Mouse (Mus musculus): ENCODE data around the gene Ganc. TPM values are rescaled to one million over a fixed set of nuclear protein-coding genes. Genes with fewer than 3 reads are reported as not detected.

Ganc gene
- polyA plus RNA-seq, 1 experiment from 2014 or later = 7.2 TPM

DNA sequence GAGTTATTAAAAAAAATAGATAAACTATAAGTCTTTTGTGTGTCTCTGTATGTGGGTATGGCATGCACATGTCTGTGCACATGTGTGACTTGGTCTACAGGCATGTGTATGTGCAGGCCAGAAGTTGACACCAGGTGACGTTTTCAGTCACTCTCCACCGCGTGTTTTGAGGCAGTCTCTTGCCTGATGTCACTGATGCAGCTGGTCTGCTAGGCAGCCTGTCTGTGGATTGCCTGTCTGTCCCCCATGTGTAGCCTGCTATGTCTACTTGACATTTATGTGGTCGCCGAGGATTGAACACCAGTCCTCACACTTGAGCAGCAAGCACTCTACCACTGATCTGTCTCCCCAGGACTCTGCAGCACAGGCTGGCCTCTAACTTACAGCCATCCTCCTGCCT, 20.7 kb downstream of the Ganc start:
- no peaks in the 10 kb centered on the region for H3K36me3 ChIP-seq (ENCODE audit: control insufficient read depth, insufficient read depth)
- no peak for ATAC-seq (ENCODE audit: low read depth)
- no peaks in the 10 kb centered on the region for H3K27me3 ChIP-seq (ENCODE audit: control insufficient read depth, insufficient read depth, low read depth, low read length)
- H3K4me1 ChIP-seq (ENCODE audit: control insufficient read depth, low read depth, low read length) = no peaks in the 10 kb centered on the region; the same call in 1 of the 2 replicates
- H3K4me2 ChIP-seq (ENCODE audit: low read depth, low read length) = no peak overlapping the region
- H3K9ac ChIP-seq (ENCODE audit: low read depth, low read length) = no peak overlapping the region
- 81% methylated on average over 5 of the region's 5 CpGs for WGBS (ENCODE audit: insufficient replicate concordance)
- H3K4me3 ChIP-seq (ENCODE audit: low read depth, low read length) = no peak overlapping the region
- H3K9me3 ChIP-seq (replicated peaks; ENCODE audit: control insufficient read depth, low read length) = no peaks in the 10 kb centered on the region
- no peak overlapping the region for H3K27ac ChIP-seq (ENCODE audit: low read length)

DNA sequence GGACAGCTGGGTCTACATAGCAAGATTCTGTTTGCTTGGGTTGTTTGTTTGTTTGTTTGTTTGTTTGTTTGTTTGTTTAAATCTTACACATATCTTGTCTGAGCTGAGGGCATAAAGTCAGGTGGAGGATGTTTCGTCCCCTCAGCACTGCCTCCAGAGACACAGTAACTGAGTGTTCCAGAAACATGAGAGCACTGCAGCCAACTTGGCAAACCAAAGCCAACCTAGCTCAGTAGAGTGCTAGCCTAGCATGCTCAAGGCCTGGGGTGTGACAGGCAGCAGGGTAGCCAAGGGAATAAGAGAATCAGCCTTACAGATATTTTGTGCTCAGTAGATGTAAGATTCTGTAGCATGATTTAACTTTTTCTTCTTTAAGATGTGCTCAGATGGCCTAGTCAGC, 40.8 kb downstream of the Ganc start:
- 90% methylated on average over 1 of the region's 1 CpGs for whole genome bisulfite sequencing (ENCODE audit: insufficient replicate concordance)
- H3K9ac ChIP-seq (ENCODE audit: low read depth, low read length) = no peak overlapping the region
- no peak for ATAC-seq (ENCODE audit: low read depth)
- no peak overlapping the region for H3K4me2 ChIP-seq (ENCODE audit: low read depth, low read length)
- no peak overlapping the region for H3K4me3 ChIP-seq (ENCODE audit: low read depth, low read length)
- peaks cover 14% of the 10 kb centered on the region for H3K4me1 ChIP-seq (ENCODE audit: control insufficient read depth, low read depth, low read length)
- H3K27me3 ChIP-seq (ENCODE audit: control insufficient read depth, insufficient read depth, low read depth, low read length) = no peaks in the 10 kb centered on the region
- H3K9me3 ChIP-seq (replicated peaks; ENCODE audit: control insufficient read depth, low read length) = no peaks in the 10 kb centered on the region
- H3K36me3 ChIP-seq (ENCODE audit: control insufficient read depth, insufficient read depth) = no peaks in the 10 kb centered on the region
- no peak overlapping the region for H3K27ac ChIP-seq (ENCODE audit: low read length)

DNA sequence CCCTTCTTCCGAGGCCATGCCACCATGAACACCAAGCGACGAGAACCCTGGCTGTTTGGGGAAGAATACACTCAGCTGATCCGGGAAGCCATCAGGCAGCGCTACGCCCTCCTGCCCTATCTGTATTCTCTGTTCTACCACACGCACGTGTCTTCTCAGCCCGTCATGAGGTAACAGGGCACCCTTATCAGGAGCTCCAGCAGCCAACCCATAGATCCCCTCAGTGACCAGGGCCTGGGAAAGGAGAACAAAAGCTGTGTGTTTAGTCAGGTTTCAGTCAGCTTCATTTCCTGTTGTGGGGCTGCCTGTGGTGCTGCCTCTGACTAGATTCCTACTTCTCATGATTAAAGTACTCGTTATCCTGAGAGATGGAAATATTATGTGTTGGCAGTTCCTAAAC, 42.7 kb downstream of the Ganc start:
- 4% methylated on average over 10 of the region's 10 CpGs for WGBS (ENCODE audit: insufficient replicate concordance)
- no peak overlapping the region for H3K9ac ChIP-seq (ENCODE audit: low read depth, low read length)
- peak overlapping the region; percentile 31 for H3K27ac ChIP-seq (ENCODE audit: low read length)
- H3K4me2 ChIP-seq (ENCODE audit: low read depth, low read length) = peak overlapping the region; percentile 34; the same call in 1 of the 2 replicates
- peak; percentile 99 for ATAC-seq (ENCODE audit: low read depth)
- peaks cover 14% of the 10 kb centered on the region for H3K4me1 ChIP-seq (ENCODE audit: control insufficient read depth, low read depth, low read length)
- no peak overlapping the region for H3K4me3 ChIP-seq (ENCODE audit: low read depth, low read length)
- no peaks in the 10 kb centered on the region for H3K9me3 ChIP-seq (replicated peaks; ENCODE audit: control insufficient read depth, low read length)
- no peaks in the 10 kb centered on the region for H3K36me3 ChIP-seq (ENCODE audit: control insufficient read depth, insufficient read depth)
- H3K27me3 ChIP-seq (ENCODE audit: control insufficient read depth, insufficient read depth, low read depth, low read length) = no peaks in the 10 kb centered on the region

DNA sequence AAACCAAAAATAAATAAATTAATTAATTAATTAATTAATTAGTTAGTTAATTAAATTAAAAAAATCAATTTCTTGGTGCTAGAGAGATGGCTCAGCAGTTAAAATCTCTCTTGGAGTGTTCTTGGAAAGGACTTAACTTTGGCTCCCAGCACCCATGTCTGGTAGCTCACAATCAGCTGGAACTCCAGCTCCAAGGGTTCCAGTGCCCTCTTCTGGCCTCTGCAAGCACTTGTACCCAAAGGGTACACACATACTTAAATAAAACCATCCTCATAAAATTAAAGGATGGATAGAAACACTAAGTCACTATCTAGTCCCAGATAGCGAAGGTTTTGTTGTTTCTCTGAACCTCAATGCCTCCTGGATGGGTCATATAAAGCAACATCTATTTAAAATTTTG, 43.6 kb downstream of the Ganc start:
- Histone ChIP-seq H3K4me2 (ENCODE audit: low read depth, low read length) (no peak overlapping the region), H3K36me3 (ENCODE audit: control insufficient read depth, insufficient read depth) (no peaks in the 10 kb centered on the region), H3K27ac (ENCODE audit: low read length) (no peak overlapping the region), H3K27me3 (ENCODE audit: control insufficient read depth, insufficient read depth, low read depth, low read length) (no peaks in the 10 kb centered on the region), H3K9ac (ENCODE audit: low read depth, low read length) (no peak overlapping the region), H3K9me3 (replicated peaks; ENCODE audit: control insufficient read depth, low read length) (no peaks in the 10 kb centered on the region), H3K4me1 (ENCODE audit: control insufficient read depth, low read depth, low read length) (peaks cover 14% of the 10 kb centered on the region), H3K4me3 (ENCODE audit: low read depth, low read length) (no peak overlapping the region)
- ATAC-seq (ENCODE audit: low read depth) = no peak
- 80% methylated on average over 1 of the region's 1 CpGs for WGBS (ENCODE audit: insufficient replicate concordance)

DNA sequence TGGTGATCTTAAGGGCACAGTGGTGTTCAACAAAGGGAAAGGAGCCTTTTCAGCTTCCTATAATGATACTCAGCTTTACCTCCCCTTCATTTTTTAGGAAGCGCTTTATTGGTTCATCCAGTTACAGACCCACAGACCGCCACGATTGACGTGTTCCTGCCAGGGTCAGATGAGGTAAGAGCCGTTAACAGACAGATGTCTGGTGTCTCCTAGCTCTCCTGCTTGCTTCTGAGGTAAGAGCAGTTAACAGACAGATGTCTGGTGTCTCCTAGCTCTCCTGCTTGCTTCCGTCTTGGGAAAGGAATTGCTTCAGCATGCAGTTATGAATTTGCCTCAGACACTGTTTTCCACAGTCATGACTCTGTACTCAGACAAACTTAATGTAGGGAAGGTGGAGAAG, 47.0 kb downstream of the Ganc start:
- Histone ChIP-seq H3K4me3 (ENCODE audit: low read depth, low read length) (no peak overlapping the region), H3K9me3 (replicated peaks; ENCODE audit: control insufficient read depth, low read length) (no peaks in the 10 kb centered on the region), H3K27me3 (ENCODE audit: control insufficient read depth, insufficient read depth, low read depth, low read length) (no peaks in the 10 kb centered on the region), H3K9ac (ENCODE audit: low read depth, low read length) (no peak overlapping the region), H3K36me3 (ENCODE audit: control insufficient read depth, insufficient read depth) (no peaks in the 10 kb centered on the region), H3K27ac (ENCODE audit: low read length) (no peak overlapping the region), H3K4me2 (ENCODE audit: low read depth, low read length) (no peak overlapping the region), H3K4me1 (ENCODE audit: control insufficient read depth, low read depth, low read length) (peaks cover 11% of the 10 kb centered on the region)
- WGBS (ENCODE audit: insufficient replicate concordance) = 55% methylated on average over 6 of the region's 6 CpGs
- no peak for ATAC-seq (ENCODE audit: low read depth)

DNA sequence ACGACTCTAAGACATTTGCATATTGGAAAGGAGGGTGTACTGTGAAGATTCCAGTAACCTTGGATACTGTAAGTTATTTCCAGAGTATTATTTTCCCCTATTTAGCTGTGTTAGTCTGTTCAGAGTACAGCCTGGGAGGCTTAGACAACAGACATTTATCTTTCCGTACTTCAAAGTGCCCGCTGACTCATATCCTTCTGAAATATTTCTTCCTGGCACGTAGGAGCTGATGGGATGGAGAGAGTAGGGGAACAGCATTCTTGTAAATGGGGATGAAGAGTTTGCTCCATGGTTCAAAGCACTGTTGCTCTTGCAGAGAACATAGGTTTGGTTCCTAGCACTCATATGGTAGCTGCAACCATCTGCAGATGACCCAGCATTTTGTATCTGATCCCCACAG, 48.9 kb downstream of the Ganc start:
- Histone ChIP-seq H3K9ac (ENCODE audit: low read depth, low read length) (no peak overlapping the region), H3K4me1 (ENCODE audit: control insufficient read depth, low read depth, low read length) (no peaks in the 10 kb centered on the region), H3K36me3 (ENCODE audit: control insufficient read depth, insufficient read depth) (no peaks in the 10 kb centered on the region), H3K27me3 (ENCODE audit: control insufficient read depth, insufficient read depth, low read depth, low read length) (no peaks in the 10 kb centered on the region), H3K27ac (ENCODE audit: low read length) (no peak overlapping the region), H3K4me3 (ENCODE audit: low read depth, low read length) (no peak overlapping the region), H3K9me3 (replicated peaks; ENCODE audit: control insufficient read depth, low read length) (no peaks in the 10 kb centered on the region), H3K4me2 (ENCODE audit: low read depth, low read length) (no peak overlapping the region)
- 69% methylated on average over 4 of the region's 4 CpGs for WGBS (ENCODE audit: insufficient replicate concordance)
- ATAC-seq (ENCODE audit: low read depth) = no peak

DNA sequence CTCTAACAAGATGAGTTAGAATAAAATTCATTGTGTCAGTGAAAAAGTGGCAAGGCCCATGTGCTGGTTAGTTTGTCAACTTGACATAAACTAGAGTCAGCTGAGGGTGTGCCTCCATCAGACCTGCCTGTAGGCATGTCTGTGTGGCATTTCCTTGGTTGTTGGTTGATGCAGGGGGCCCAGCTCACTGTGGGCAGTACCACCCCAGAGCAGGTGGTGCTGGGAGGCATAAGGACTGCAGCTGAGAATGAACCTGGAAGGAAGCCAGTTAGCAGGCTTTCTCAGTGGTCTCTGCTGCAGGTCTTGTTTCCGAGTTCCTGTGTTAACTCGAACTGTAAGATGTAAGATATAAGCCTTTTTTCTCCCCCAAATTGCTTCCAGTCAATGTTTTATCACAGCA, 51.3 kb downstream of the Ganc start:
- no peak overlapping the region for H3K27ac ChIP-seq (ENCODE audit: low read length)
- no peaks in the 10 kb centered on the region for H3K27me3 ChIP-seq (ENCODE audit: control insufficient read depth, insufficient read depth, low read depth, low read length)
- H3K4me2 ChIP-seq (ENCODE audit: low read depth, low read length) = no peak overlapping the region
- H3K9ac ChIP-seq (ENCODE audit: low read depth, low read length) = no peak overlapping the region
- H3K4me3 ChIP-seq (ENCODE audit: low read depth, low read length) = no peak overlapping the region
- 40% methylated on average over 2 of the region's 2 CpGs for WGBS (ENCODE audit: insufficient replicate concordance)
- H3K4me1 ChIP-seq (ENCODE audit: control insufficient read depth, low read depth, low read length) = no peaks in the 10 kb centered on the region
- ATAC-seq (ENCODE audit: low read depth) = no peak
- no peaks in the 10 kb centered on the region for H3K9me3 ChIP-seq (replicated peaks; ENCODE audit: control insufficient read depth, low read length)
- no peaks in the 10 kb centered on the region for H3K36me3 ChIP-seq (ENCODE audit: control insufficient read depth, insufficient read depth)

DNA sequence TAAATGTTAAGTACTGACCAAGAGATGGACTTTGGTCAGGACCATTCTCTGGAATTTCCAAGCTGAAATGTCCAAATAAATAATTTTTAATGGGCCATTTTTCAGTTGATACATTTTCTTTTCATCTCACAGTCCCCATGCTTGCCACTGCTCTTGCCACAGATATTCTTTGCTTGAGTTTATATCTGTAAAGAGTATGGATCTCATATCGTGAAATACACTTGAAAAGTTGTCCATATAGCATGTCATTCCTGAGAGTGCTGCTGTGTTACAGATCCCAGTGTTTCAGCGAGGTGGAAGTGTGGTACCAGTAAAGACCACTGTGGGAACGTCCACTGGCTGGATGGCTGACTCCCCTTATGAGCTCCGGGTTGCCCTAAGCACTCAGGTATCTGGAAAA, 52.0 kb downstream of the Ganc start, which contains the start of gene Capn3:
Capn3 (plus strand) TSS at position 301 of the 400 bp plus-strand sequence.
- Histone ChIP-seq H3K9me3 (replicated peaks; ENCODE audit: control insufficient read depth, low read length) (no peaks in the 10 kb centered on the region), H3K4me3 (ENCODE audit: low read depth, low read length) (no peak within 1 kb of the TSS), H3K27me3 (ENCODE audit: control insufficient read depth, insufficient read depth, low read depth, low read length) (no peaks in the 10 kb centered on the region), H3K4me2 (ENCODE audit: low read depth, low read length) (no peak within 1 kb of the TSS), H3K27ac (ENCODE audit: low read length) (no peak within 1 kb of the TSS), H3K4me1 (ENCODE audit: control insufficient read depth, low read depth, low read length) (no peaks in the 10 kb centered on the region), H3K36me3 (ENCODE audit: control insufficient read depth, insufficient read depth) (no peaks in the 10 kb centered on the region), H3K9ac (ENCODE audit: low read depth, low read length) (no peak within 1 kb of the TSS)
- WGBS (ENCODE audit: insufficient replicate concordance) = 54% methylated on average over 4 of the region's 4 CpGs
- ATAC-seq (ENCODE audit: low read depth) = no peak

DNA sequence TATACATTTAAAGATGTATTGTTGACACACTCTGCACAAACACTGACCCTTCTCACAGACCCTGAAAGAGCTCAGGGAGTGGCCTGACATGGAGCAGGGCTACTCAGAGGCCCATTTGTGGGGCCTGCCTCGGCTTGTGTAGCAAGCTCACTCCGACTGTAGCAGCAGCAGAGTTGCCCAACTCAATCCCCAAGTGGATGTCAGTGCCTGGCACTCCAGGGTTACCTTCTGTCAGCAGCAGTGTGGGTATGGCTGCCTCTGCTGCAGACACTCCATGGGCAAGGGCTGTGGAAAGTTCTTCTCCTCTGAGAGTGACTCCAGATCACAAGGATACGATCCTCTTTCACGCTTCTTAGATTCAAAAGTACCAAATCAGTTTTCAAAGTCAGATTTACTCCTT, 56.5 kb downstream of the Ganc start:
- Histone ChIP-seq H3K9ac (ENCODE audit: low read depth, low read length) (no peak overlapping the region), H3K27ac (ENCODE audit: low read length) (no peak overlapping the region), H3K36me3 (ENCODE audit: control insufficient read depth, insufficient read depth) (no peaks in the 10 kb centered on the region), H3K4me2 (ENCODE audit: low read depth, low read length) (no peak overlapping the region), H3K4me1 (ENCODE audit: control insufficient read depth, low read depth, low read length) (peaks cover 5% of the 10 kb centered on the region; the same call in 1 of the 2 replicates), H3K4me3 (ENCODE audit: low read depth, low read length) (no peak overlapping the region), H3K27me3 (ENCODE audit: control insufficient read depth, insufficient read depth, low read depth, low read length) (no peaks in the 10 kb centered on the region), H3K9me3 (replicated peaks; ENCODE audit: control insufficient read depth, low read length) (no peaks in the 10 kb centered on the region)
- ATAC-seq (ENCODE audit: low read depth) = no peak
- WGBS (ENCODE audit: insufficient replicate concordance) = 82% methylated on average over 4 of the region's 4 CpGs
